Mouse (Mus musculus): ENCODE measurements around the gene Palld. TPM values are rescaled to one million over a fixed set of nuclear protein-coding genes. Genes with fewer than 3 reads are reported as not detected.

The Palld gene
- polyA plus RNA-seq, 1 experiment from 2014 or later: 24.5 TPM

DNA sequence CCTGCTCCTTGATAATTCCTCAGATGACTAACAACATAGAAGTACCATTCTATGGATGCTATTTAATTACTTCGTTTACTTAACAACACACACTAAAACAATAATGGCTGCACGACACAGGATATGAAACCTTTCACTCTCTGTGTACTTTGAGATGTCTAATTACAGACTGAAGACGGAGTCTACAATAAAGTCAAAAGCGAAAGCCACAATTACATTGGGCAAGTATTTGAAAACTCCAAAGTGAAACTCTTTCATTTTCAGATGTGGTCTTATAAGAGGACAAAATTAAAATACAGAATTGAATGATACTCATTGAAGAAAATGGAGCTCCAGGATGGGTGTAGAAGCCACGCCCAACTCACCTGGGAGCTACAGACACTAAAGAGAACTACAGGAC lies 321.2 kb downstream of the Palld start:
- Histone ChIP-seq H3K4me2 (no peak overlapping the region), H3K27ac (no peak overlapping the region), H3K9me3 (no peaks in the 10 kb centered on the region), H3K27me3 (no peaks in the 10 kb centered on the region), H3K9ac (no peak overlapping the region), H3K4me1 (replicated peaks) (0 out of 2 replicates have a peak, but pooled peaks cover 5% of the 10 kb centered on the region), H3K4me3 (no peak overlapping the region), H3K36me3 (no peaks in the 10 kb centered on the region)
- no peak for ATAC-seq (ENCODE audit: low FRiP score)
- 91% methylated on average over 5 of the region's 5 CpGs for WGBS

DNA sequence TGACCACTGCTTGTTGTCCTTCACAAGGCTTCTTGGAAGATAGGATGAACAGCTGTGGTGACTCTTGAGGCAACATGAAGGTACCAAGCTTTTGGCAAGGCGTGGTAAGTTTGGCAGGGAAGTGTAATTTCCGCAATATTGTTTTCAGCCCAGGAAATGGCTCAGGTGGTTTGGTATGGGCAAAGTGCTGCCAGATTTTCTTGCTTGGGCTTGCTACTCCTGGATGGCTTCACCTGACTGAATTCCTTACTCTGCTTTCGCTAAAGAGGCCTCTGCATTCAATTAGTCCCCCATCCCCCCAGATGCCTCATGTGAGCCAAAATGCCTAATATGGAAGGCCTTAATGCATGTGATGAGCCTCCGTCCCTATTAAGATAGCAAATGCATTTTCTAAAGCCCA lies 322.7 kb downstream of the Palld start:
- Histone ChIP-seq H3K4me2 (no peak overlapping the region), H3K27ac (no peak overlapping the region; the same call in 1 of the 2 replicates), H3K9ac (no peak overlapping the region), H3K27me3 (no peaks in the 10 kb centered on the region), H3K36me3 (no peaks in the 10 kb centered on the region), H3K4me3 (no peak overlapping the region), H3K9me3 (no peaks in the 10 kb centered on the region), H3K4me1 (replicated peaks) (0 out of 2 replicates have a peak, but pooled peaks cover 5% of the 10 kb centered on the region)
- WGBS: 82% methylated on average over 4 of the region's 4 CpGs
- no peak for ATAC-seq (ENCODE audit: low FRiP score)

DNA sequence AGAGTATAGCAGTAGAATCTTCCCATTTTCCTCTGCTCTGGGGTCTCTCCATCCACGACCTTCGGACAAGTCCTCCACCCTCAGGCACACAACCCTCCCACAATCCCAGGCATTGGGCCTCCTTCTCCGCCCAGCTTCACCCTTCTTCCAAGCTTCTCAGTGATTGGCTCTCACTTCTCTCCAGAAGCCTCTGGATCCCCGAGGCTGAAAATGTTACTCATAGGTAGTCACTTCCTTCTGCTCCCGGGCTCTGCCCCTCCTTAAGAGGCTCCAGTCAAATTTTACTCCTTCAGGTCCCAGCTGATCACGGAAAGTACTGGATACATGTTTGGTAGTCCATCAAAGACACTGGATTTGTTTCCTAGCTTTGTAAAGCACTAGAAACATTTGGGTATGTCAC lies 323.7 kb downstream of the Palld start:
- no peak overlapping the region for H3K4me3 ChIP-seq
- no peak overlapping the region for H3K4me2 ChIP-seq
- 0 out of 2 replicates have a peak, but pooled peaks cover 5% of the 10 kb centered on the region for H3K4me1 ChIP-seq (replicated peaks)
- H3K27me3 ChIP-seq: no peaks in the 10 kb centered on the region
- ATAC-seq (ENCODE audit: low FRiP score): no peak
- WGBS: 89% methylated on average over 6 of the region's 6 CpGs
- H3K9me3 ChIP-seq: no peaks in the 10 kb centered on the region
- H3K9ac ChIP-seq: no peak overlapping the region
- no peaks in the 10 kb centered on the region for H3K36me3 ChIP-seq
- H3K27ac ChIP-seq: no peak overlapping the region

DNA sequence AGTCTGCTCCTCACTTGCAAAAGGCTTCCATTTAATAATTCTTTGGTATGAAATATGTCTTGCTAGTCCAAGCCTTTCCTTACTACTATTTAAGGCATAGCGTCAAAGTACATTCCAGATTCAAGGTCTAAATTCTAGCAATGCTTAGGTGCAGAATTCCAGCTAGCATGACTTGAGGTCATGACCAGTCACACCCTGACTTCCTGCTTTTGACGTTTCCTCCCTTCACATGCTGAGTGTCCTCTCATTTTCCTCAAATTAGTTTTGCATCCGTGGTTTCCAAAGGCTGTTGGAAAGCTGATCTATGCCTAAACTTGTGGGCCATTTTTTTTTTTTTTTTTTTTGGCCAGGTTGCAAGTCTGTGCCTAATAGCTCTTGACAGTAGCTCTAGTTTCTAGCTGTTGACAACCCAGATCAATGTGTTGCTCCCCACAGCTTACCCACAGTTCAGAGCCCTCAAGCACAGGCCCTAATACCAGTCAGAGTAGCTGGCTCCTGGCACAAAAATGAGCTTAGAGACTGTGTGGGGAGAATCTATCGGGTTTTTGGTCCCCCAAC lies 327.3 kb downstream of the Palld start:
- no peak for ATAC-seq (ENCODE audit: low FRiP score)
- no peaks in the 10 kb centered on the region for H3K27me3 ChIP-seq
- no peaks in the 10 kb centered on the region for H3K9me3 ChIP-seq
- no peak overlapping the region for H3K4me3 ChIP-seq
- H3K36me3 ChIP-seq: no peaks in the 10 kb centered on the region
- no peak overlapping the region for H3K27ac ChIP-seq
- no peak overlapping the region for H3K9ac ChIP-seq
- H3K4me2 ChIP-seq: no peak overlapping the region
- 0 out of 2 replicates have a peak, but pooled peaks cover 4% of the 10 kb centered on the region for H3K4me1 ChIP-seq (replicated peaks)
- 73% methylated on average over 4 of the region's 4 CpGs for WGBS

DNA sequence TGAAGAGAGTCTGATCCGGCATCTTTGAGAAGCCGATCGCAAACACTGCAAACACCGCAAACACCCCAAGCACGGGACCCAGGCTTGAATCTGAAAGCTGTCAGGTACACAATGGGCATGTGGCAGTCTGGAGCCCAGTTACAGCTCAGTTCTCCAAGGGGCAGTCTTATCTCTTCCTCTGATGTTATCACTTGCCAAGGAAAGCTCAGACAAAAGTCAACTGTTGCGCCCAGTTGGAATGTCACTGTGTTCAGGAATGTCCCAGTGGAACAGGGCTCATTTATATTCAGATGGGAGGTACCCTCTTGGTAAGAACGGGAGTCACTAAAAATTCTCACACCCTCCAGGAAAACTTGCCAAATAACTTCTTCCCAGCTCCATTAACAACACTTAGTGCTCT lies 328.0 kb downstream of the Palld start:
- H3K9me3 ChIP-seq: no peaks in the 10 kb centered on the region
- ATAC-seq (ENCODE audit: low FRiP score): no peak
- H3K4me3 ChIP-seq: no peak overlapping the region
- no peak overlapping the region for H3K4me2 ChIP-seq
- H3K36me3 ChIP-seq: no peaks in the 10 kb centered on the region
- no peaks in the 10 kb centered on the region for H3K4me1 ChIP-seq (replicated peaks)
- 83% methylated on average over 7 of the region's 7 CpGs for WGBS
- no peak overlapping the region for H3K9ac ChIP-seq
- no peak overlapping the region for H3K27ac ChIP-seq
- no peaks in the 10 kb centered on the region for H3K27me3 ChIP-seq

DNA sequence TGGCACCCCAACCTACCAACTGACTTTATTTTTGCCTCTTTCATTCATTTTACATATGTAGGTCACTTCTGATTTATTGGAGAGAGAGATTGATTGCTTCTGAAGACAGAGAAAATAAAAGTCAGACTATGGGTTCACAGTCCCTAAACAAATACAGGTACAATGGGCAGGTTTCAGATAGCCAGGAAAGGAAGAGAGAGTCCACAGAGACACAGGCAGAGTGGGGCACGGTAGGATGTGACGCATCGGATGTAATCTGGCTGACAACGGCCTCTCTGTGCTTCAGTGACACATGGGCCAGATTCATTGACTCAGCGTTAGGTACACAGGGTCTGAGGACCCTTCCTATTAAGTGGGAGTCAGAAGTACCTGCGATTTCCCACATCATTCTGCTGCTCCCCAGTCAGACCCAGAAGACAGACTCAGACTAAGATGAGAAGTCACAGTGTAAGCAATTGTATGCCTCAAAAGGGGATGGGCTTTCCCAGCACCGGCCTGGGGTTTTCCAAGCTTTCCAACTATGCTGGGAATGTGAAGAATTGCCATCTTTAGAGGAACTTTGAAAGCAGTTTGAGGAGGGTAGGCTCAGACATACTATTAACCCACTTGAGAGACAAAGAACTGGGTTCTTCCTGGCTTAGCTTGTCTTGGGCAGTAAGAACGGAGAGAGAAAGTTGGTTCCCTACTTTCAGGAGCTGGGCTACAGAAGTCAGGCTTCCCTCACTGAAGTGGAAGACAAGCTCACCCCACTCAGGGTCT lies 329.1 kb downstream of the Palld start:
- no peaks in the 10 kb centered on the region for H3K27me3 ChIP-seq
- H3K4me3 ChIP-seq: no peak overlapping the region
- H3K9ac ChIP-seq: no peak overlapping the region
- ATAC-seq (ENCODE audit: low FRiP score): no peak
- H3K9me3 ChIP-seq: no peaks in the 10 kb centered on the region
- H3K36me3 ChIP-seq: no peaks in the 10 kb centered on the region
- WGBS: 74% methylated on average over 8 of the region's 8 CpGs
- H3K4me1 ChIP-seq (replicated peaks): no peaks in the 10 kb centered on the region
- H3K27ac ChIP-seq: no peak overlapping the region
- no peak overlapping the region for H3K4me2 ChIP-seq

DNA sequence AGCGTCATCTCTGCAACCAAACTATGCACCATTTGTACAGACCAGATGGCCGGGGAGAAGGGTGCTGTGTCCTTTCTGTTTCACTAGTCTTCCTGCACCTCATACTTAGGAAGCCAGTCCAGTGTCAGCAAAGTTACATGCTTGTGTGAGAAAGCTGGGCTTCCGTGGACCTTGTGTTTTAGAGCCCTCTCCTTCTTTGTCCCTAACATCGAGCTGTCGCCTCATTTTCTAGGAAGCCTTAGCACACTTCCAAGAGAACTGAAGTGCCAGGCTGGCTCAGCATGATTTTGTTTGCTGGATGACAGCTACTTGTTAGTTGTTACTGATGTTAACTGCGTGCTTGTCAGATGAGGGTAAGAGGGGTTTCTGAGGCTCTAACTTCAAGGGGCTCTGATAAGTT lies 329.8 kb downstream of the Palld start:
- Histone ChIP-seq H3K9me3 (no peaks in the 10 kb centered on the region), H3K27me3 (no peaks in the 10 kb centered on the region), H3K9ac (no peak overlapping the region), H3K4me1 (replicated peaks) (no peaks in the 10 kb centered on the region), H3K36me3 (no peaks in the 10 kb centered on the region), H3K4me3 (no peak overlapping the region), H3K27ac (no peak overlapping the region), H3K4me2 (no peak overlapping the region)
- WGBS: 88% methylated on average over 6 of the region's 6 CpGs
- no peak for ATAC-seq (ENCODE audit: low FRiP score)

DNA sequence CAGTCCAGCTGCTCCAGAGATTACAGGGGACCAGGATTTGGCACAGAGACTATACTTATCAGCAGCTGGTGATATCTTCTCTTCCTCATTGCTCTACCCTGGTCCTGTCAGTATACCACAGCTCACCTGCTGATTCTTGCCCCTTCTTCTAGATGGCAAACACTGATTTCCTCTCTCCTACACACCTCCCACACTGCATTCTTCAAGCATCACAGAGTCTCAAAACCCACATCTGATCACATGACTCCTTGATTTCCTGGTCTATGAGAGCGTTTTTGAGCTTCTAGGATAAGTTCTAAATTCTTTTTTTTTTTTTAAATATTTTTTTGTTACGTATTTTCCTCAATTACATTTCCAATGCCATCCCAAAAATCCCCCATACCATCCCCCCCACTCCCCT lies 331.9 kb downstream of the Palld start:
- Histone ChIP-seq H3K27ac (no peak overlapping the region), H3K9me3 (no peaks in the 10 kb centered on the region), H3K4me3 (no peak overlapping the region), H3K4me2 (no peak overlapping the region), H3K36me3 (no peaks in the 10 kb centered on the region), H3K27me3 (no peaks in the 10 kb centered on the region), H3K4me1 (replicated peaks) (no peaks in the 10 kb centered on the region), H3K9ac (no peak overlapping the region)
- no peak for ATAC-seq (ENCODE audit: low FRiP score)
- WGBS: 92% methylated on average over 2 of the region's 2 CpGs

DNA sequence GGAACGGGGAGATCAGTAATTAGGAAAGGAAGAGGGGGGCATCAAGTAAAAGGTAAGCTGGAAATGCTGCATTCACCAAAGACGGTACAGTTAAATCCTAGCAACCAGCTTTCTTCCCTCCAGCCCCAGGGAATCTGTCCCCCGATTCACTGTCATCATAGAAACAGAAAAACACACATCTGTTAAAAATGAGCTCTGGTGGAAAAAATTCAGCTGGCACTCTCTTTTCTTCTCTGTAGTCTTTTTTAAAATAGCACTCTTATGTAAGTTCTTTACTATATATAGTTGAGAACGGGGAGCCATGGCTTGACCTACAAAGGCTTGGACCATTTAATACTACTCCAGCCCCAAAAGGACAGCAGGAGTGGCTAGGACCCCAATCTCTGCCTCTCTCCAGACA lies 332.8 kb downstream of the Palld start:
- H3K4me3 ChIP-seq: no peak overlapping the region
- no peak overlapping the region for H3K27ac ChIP-seq
- H3K4me1 ChIP-seq (replicated peaks): no peaks in the 10 kb centered on the region
- WGBS: 67% methylated on average over 4 of the region's 4 CpGs
- no peak overlapping the region for H3K9ac ChIP-seq
- no peak for ATAC-seq (ENCODE audit: low FRiP score)
- no peaks in the 10 kb centered on the region for H3K9me3 ChIP-seq
- H3K4me2 ChIP-seq: no peak overlapping the region
- H3K27me3 ChIP-seq: no peaks in the 10 kb centered on the region
- H3K36me3 ChIP-seq: no peaks in the 10 kb centered on the region

DNA sequence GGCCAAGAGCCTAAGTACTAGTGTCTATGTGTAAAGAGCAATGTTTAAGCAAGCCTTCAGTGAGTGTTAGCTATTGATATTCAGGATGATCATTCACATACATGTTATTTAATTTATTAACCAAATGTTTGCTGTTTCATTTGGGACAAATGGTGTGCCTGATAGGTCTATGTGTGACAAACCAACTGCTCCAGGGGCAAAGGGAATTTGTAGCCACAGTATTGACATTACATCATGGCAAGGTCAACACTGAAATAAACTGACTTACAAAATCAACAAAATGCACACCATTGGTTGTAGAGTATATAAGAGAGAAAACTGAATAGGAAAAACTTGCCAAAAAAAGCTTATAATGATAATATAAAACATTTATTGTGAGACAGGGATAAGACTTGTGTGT lies 333.3 kb downstream of the Palld start:
- no peak overlapping the region for H3K4me3 ChIP-seq
- H3K4me1 ChIP-seq (replicated peaks): no peaks in the 10 kb centered on the region
- H3K27me3 ChIP-seq: no peaks in the 10 kb centered on the region
- H3K36me3 ChIP-seq: no peaks in the 10 kb centered on the region
- no peak overlapping the region for H3K27ac ChIP-seq
- H3K4me2 ChIP-seq: no peak overlapping the region
- H3K9ac ChIP-seq: no peak overlapping the region
- ATAC-seq (ENCODE audit: low FRiP score): no peak
- H3K9me3 ChIP-seq: no peaks in the 10 kb centered on the region

DNA sequence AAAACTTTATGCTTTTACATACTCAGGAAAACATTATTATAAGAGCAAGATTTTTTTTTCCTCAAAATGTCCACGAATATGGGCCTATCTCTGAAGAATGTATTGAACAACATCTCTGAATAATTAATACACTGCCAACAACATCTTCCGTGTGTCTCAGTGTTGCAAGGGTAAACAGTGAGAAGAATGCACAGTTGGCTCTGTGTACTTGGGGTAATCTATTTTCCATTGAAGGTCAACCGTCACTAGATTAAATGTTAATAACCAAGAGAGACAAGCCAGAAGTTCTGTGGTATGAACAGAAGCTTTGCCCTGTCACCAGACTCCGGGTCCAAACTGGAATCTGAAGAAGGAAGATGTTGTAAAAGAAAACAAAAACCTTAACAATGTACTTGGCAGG lies 339.1 kb downstream of the Palld start:
- Histone ChIP-seq H3K4me2 (no peak overlapping the region), H3K9ac (no peak overlapping the region), H3K4me1 (replicated peaks) (no peaks in the 10 kb centered on the region), H3K9me3 (no peaks in the 10 kb centered on the region), H3K27me3 (no peaks in the 10 kb centered on the region), H3K27ac (no peak overlapping the region), H3K36me3 (no peaks in the 10 kb centered on the region), H3K4me3 (no peak overlapping the region)
- WGBS: 79% methylated on average over 4 of the region's 4 CpGs
- no peak for ATAC-seq (ENCODE audit: low FRiP score)

DNA sequence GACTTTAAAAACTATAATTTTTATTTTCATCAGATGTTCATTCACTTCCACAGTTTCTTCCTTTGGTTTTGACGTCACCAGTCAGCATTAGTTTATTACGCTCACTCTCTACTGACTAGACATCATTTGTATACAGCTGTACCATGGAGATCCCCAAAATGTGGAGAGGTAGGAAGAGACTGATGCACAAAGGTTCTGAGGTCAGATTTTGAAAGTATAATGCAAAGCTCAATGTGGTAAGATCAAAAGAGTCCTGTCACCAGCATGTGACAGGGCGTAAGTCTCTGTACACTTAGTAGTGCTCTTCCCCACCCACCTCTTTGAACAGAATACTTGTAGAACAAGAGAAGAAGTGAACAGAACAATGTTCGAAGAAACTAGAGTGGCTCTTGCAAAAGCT lies 339.9 kb downstream of the Palld start:
- no peak overlapping the region for H3K27ac ChIP-seq
- ATAC-seq (ENCODE audit: low FRiP score): no peak
- H3K9ac ChIP-seq: no peak overlapping the region
- H3K27me3 ChIP-seq: no peaks in the 10 kb centered on the region
- no peak overlapping the region for H3K4me3 ChIP-seq
- no peaks in the 10 kb centered on the region for H3K4me1 ChIP-seq (replicated peaks)
- 89% methylated on average over 4 of the region's 4 CpGs for WGBS
- H3K36me3 ChIP-seq: no peaks in the 10 kb centered on the region
- no peaks in the 10 kb centered on the region for H3K9me3 ChIP-seq
- no peak overlapping the region for H3K4me2 ChIP-seq

DNA sequence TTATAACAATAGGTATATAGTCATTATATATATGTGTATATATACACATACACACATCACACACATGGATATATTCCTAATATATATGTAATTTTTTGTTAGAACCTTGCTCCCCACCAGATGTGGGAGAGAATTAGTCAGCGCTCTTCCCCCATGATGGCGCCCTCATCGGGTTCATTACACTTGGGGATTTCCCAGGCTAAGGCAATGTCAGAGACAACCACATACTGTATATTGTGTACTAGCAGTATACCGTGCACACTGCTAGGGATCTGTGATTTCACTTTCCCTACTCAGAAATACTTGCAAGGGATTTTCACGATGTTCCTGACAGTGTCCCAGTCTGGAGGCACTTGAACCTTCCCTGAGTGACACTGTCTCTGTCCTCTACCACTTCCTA lies 341.3 kb downstream of the Palld start:
- no peak overlapping the region for H3K9ac ChIP-seq
- no peaks in the 10 kb centered on the region for H3K9me3 ChIP-seq
- no peak for ATAC-seq (ENCODE audit: low FRiP score)
- WGBS: 97% methylated on average over 5 of the region's 5 CpGs
- no peak overlapping the region for H3K27ac ChIP-seq
- H3K36me3 ChIP-seq: no peaks in the 10 kb centered on the region
- H3K27me3 ChIP-seq: no peaks in the 10 kb centered on the region
- H3K4me1 ChIP-seq (replicated peaks): no peaks in the 10 kb centered on the region
- H3K4me3 ChIP-seq: no peak overlapping the region
- H3K4me2 ChIP-seq: no peak overlapping the region
